Mouse (Mus musculus) heart, postnatal 10 days (tissue): ENCODE results near the gene Theg. TPM values are rescaled to one million over a fixed set of nuclear protein-coding genes. Genes with fewer than 3 reads are reported as not detected.

Experiments used
- DNase-seq, 2 experiments: peaks; one replicate each; pipeline ENCODE4 v3.0.0; 2021
- intact Hi-C: fragments of 180-260 bp; cut with DNase I; formaldehyde crosslinking; loops from one replicate; pipeline ENCODE4 v1.15.1; 2025
- total RNA-seq, 2 experiments: library from RNA; stranded (reverse); gene quantifications; 2 replicates each; pipeline ENCODE4 v1.2.3; 2021

The Theg gene
- total RNA-seq: not detected

GRCm38 (mm10) chr10:79587061-79587751 is at the start of gene Theg:
Gene Theg (minus strand): TSS chr10:79587331.
- intact Hi-C loops: no loop called here
- DNase-seq: no peak

DNA sequence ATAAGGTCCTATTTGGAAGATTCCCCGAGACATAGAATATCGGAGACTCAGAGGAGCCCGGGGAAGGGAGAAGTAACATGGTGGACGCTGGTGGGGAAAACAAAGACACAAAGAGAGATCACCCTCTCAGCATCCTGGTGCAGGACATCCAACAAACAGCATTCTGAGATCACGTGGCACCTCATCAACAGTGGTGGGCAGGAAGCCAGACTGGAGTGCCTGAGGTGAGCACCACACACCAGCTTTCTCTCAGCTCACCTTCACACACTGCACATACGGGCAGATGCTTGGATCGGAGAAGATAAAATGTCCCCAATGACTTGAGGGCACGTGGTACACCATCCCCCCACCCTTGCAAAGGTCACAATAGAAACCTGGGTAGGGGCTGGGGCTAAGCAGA is 49.2 kb upstream of the Theg start:
- no peak for DNase-seq
- intact Hi-C loops: no loop called here

DNA sequence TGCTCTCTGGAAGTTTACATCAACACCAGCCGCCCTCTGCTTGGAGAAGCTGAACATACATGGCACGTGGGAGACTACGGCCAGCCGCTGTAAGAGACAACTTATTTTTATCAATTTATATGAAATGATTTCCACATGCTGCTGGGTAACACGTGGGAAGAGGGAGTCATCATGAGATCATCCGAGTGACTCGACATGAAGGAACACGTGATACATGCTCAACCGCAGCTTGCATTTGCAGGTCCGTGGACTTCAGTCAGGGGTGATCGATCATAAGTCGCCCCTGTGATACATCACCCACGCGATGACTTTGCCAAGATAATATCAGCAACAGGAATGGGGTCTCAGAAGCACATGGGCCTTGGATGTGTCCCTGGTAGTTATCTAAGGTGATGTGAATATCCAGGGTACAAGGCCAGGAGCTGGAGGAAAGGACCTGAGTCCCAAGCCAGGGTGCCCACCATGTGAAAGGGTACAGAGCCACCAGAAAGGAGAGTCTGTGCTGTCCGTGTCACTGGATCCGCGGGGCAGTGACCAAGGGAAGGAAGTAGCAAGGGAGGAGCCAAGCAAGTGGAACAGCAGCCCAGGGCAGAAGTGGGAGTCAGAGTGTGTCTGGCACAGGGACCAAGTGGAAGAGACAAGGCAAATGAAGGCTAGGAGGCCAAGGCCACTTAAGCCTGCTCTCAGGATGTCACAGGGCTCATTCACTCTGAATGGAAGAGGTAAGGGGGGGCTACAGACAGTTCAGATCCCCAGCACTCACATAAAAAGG is 46.1 kb upstream of the Theg start:
- DNase-seq: no peak
- intact Hi-C loops: no loop called here

DNA sequence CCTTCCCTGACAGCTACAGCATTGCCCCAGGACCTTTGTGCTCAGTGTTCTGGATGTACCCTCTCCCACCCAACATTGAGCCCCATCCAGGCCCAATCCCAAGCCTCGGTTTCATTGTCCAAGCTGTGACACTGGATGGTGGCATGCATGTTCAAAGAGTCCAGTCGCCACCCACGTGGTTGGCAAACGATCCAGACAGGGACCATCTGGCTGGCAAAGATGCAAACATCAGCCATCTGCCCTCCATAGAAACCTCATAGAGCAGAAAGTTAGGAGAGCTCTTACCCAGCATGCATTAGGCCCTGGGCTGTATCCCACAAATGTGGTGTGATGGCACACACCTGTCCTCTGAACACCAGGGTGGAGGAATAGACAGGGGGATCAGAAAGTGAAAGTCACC is 44.3 kb upstream of the Theg start:
- intact Hi-C loops: no loop called here

GRCm38 (mm10) chr10:79628377-79628776 is 41.2 kb upstream of the Theg start:
- no peak for DNase-seq

More for the DNA sequence above, 44.3 kb upstream of the Theg start:
- no peak for DNase-seq

GRCm38 (mm10) chr10:79626156-79626555 is 39.0 kb upstream of the Theg start:
- intact Hi-C loops: no loop called here
- DNase-seq: no peak

More at GRCm38 (mm10) chr10:79628377-79628776, 41.2 kb upstream of the Theg start:
- intact Hi-C loops: no loop called here

DNA sequence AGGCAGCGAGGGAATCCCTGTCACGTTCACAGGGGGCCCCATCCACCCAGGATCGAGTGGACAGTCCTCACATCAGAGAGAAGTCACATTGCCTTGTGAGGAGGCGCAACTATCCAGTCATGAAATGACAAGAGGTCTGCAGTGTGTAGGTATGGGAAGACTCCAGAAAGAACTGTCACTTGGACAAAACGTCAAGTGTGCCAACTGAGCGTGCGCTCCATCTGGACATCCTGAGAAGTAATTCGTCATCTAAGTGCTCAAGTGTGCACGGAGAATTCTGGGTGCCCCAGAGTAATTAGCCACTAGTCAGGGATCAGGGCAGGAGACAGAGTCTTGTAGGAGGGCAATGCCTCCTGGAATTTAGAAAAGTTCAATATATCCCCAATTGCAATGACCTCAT is 38.3 kb upstream of the Theg start:
- intact Hi-C loops: no loop called here
- no peak for DNase-seq

- intact Hi-C loops: no loop called here
- peak; percentile 65 to 72 for DNase-seq
Observed at GRCm38 (mm10) chr10:79623950-79624349, 36.8 kb upstream of the Theg start.

DNA sequence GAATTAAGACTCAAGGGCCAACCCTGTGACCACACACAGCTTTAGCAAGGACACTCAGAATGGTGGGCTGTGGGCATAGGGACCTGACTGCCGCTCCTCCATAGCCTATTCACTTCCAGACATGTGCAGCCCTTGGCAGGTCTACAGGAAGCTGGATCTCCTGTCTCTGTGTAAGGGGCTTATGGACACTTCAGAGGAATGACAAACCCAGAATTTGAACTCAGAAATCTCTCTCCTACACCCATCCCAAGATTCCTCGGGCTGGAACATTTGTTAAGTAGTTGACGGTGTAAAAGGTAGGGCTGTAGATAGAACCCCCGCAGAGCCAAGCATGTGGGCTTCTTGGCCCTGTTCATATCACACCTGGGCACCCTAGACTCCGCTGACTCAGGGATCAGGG is 29.2 kb upstream of the Theg start:
- no peak for DNase-seq
- intact Hi-C loops: no loop called here

GRCm38 (mm10) chr10:79615860-79616259 is 28.7 kb upstream of the Theg start:
- no peak for DNase-seq
- intact Hi-C loops: no loop called here

- intact Hi-C loops: no loop called here
- no peak for DNase-seq
Observed at GRCm38 (mm10) chr10:79614305-79614643, 27.1 kb upstream of the Theg start.

DNA sequence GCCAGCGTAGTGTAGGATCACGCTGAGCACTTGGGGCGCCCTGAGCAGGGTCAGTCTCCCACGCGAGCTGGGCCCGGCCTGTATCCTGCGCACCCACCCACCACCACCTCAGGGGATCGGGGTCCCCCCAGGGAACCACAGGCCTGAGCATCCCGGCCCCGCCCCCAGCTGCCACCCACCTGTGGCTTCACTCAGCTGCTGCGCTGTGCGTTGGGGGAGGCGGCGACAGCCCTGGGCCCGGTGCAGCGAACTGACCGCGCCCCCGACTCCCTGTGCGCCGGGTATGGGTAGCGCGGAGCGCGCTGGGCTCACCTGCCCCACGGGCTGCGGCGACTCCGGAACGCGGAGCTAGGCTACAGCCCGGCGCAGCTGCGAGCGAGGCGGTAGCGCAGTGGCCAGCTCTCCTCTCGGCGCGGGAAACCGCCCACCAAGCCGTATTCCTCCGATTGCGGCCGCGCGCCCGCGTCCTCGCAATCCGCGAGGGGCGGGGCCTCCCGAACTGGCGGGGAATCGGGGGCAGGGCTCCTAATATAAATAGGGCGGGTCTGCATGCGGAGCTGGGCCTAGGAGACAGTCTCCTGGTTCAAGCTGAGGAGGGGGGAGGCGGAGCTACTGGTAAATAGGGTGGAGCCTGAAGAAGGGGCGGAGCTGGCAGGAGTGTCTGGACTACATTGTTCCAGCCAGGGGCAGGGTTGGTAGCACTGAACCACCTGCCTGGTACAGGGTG is 26.6 kb upstream of the Theg start, which contains the start of gene C2cd4c:
Gene C2cd4c, minus strand, starts transcription at position 448 of the 727 bp plus-strand sequence.
- intact Hi-C loops: no loop called here
- peak; percentile 41 to 47 for DNase-seq

DNA sequence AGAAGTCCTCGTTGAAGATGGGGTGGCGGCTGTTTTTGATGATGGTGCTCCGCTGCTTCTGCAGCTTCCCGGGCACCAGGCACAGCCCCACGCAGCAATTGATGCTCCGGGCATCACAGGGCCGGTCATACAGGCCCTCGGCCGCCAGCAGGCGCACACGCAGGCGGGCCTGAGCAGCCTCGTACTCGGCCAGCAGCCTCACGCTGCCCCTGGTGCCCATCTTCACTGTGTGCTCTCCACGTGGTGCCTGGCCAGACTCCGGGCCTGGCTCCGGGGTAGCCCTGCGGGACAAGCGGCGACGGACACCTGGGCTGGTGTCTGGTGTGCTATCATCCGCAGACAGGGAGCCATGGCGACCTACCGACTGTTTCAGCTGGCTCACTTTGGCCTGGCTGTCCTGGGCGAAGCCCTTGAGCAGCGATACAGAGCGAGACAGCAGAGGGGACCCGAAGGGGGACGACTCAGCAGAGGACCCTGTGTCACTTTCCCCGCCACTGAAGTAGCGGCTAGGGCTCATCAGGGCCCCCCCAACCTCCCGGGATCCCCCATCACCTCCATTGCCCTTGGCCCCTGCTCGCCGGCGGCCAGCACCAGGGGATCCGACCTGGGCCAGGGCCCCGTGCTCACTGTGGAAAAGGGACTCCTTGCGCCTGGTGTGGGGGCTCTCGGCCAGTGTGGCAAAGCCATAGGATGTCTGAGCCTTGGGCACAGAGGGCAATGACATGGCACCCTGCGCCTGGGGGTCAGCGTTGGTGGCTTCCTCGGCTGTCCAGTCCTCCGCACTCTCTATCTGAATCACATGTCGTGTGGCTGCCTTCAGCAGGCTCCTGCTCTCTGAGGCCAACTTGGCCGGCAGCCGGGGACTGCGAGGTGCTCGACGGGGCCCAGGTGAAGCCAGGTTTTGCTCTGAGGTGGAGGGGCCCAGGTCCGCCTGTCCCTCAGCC is 25.3 kb upstream of the Theg start:
- peak in 1 of 2 experiments; percentile 19 for DNase-seq
- intact Hi-C loops: no loop called here

DNA sequence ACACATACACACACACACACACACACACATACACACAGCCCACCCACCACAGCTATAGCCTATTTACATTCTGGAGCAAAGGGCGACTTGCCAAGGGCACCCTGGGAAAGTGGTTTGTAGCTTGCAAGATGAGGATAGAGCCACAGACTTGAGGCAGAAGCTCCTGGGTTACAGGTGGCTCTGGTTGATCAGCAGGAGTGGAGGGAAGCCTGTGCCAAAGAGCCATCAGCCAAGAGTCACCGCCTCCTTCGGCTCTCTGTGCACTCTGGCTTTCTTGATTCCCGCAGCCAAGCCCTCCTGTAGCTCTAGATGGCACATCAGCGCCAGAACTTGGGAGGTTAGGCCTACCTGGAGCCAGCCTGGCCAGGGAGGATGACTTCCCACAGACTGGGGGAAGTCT is 24.2 kb upstream of the Theg start:
- no peak for DNase-seq
- intact Hi-C loops: no loop called here

DNA sequence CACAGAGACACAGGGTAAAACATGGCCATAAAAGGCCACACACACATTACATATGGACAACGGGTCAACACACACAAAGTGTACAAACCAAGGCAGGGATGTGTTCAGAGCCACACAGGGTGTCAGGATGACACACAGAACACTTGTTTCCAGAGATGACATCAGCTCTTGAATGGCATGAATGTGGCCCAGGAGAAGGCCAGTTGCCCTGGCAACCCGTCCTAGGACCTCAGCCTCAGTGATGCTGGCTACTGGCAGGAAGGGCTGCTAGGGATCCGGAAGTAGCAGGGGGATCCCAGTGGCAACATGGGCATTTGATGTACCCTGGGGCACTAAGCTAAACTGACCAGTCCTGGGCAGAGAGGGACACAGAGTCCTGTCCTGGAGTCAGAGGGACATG is 22.1 kb upstream of the Theg start:
- no peak for DNase-seq
- intact Hi-C loops: no loop called here

- DNase-seq: no peak
- intact Hi-C loops: no loop called here
Observed at GRCm38 (mm10) chr10:79607892-79608291, 20.8 kb upstream of the Theg start.

- DNase-seq: no peak
- intact Hi-C loops: no loop called here
Observed at GRCm38 (mm10) chr10:79606537-79606936, 19.4 kb upstream of the Theg start.

DNA sequence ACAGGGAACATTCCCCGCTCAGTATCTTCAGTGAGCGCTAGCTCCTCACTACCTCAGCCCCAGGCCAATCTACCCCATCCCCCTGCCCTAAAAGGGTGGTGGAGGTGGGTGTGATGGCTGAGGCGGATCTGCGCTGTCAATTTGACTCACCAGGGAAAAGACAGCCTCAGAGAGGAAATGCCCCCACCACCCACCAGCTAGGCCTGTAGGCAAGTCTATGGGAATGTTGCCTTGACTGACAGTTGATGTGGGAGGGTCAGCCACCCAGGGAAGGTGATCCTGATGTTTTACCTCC is 10.8 kb upstream of the Theg start:
- intact Hi-C loops: loop anchor here (10.0 kb wide), 1 partner anchor 187 kb away; no protein-coding TSS in a partner anchor
- DNase-seq: no peak

GRCm38 (mm10) chr10:79597051-79597935 is 10.2 kb upstream of the Theg start:
- intact Hi-C loops: loop anchor here (10.0 kb wide), 1 partner anchor 188 kb away; no protein-coding TSS in a partner anchor
- no peak for DNase-seq

GRCm38 (mm10) chr10:79595590-79595929 is 8.4 kb upstream of the Theg start:
- DNase-seq: no peak
- intact Hi-C loops: loop anchor here (1.0 to 10.0 kb wide), 3 partner anchors 54 to 189 kb away; no protein-coding TSS in a partner anchor
